Mouse (Mus musculus) testis, adult 2 months (tissue): ENCODE measurements around the gene Hils1.
"Not testable (repeated sequence)": the region's sequence is repeated elsewhere in the genome, so short reads cannot be mapped to it uniquely, and the experiment has no call there.

Experiments
- CTCF ChIP-seq: fragments of 200-500 bp; IDR thresholded peaks from 2 replicates; pipeline ENCODE4 v1.5.1; 2012; ENCODE audit warnings: low read depth, mild to moderate bottlenecking, inconsistent platforms, low read length, moderate library complexity; ENCODE audit not compliant: control insufficient read depth, insufficient read depth, insufficient replicate concordance
- POLR2A ChIP-seq: fragments of 200-500 bp; IDR thresholded peaks from 2 replicates; pipeline ENCODE4 v1.6.1; 2012; ENCODE audit warnings: low read depth, mild to moderate bottlenecking, inconsistent platforms, low read length, moderate library complexity; ENCODE audit not compliant: control insufficient read depth

- not testable (repeated sequence) for TF ChIP-seq CTCF, POLR2A
These were observed 43.5 kb downstream of the Hils1 start for GRCm38 (mm10) chr11:95010841-95011403.
